Mouse (Mus musculus) kidney, adult 2 months (tissue): ENCODE measurements at regions not wholly inside any gene's neighbourhood (a gene's known extent, or its start where the extent isn't known, plus 50 kb on each side); places are given as distances from the start of the nearest gene placed in this dataset.

Source experiments
- CTCF ChIP-seq: fragments of 200-500 bp; conservative IDR thresholded peaks from 2 replicates; pipeline ENCODE4 v1.5.1; 2011; ENCODE audit warnings: low read depth, mild to moderate bottlenecking, control low read depth, low read length, moderate library complexity, mixed read lengths; ENCODE audit not compliant: insufficient read depth, insufficient read length
- POLR2A ChIP-seq: fragments of 200-500 bp; IDR thresholded peaks from one replicate; pipeline ENCODE4 v1.6.1; 2011; ENCODE audit warnings: low read depth, low read length, control low read depth

DNA sequence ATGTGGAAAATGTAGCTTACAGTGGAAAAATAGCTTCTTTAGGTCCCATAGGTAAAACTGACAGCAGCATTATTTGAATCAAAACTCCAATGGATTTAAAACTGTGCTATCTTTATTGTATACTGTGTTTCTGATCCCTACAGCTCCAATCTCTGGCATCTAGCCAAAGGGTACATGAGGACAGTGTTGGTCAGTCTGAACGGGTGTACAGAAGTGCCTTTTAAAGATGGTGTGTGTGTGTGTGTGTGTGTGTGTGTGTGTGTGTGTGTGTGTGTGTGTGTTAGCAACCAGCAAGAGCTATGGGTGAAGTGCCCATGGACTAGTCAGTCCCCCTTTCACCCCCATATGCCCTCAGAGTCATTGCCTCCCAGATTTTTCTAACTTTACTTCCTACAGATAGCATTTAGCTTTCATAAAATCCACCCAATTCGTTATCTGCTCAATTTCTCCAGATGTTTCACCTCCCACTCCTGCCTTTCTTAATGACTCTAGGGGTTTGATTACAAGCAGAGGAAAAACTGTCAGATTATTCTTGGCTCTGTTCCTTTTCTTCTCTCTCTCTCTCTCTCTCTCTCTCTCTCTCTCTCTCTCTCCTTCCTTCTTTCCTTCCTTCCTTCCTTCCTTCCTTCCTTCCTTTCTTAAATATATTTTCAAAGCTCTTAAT is 404.8 kb downstream of the Inhba start:
- TF ChIP-seq POLR2A: no peak
- TF ChIP-seq CTCF: no peak
